Mouse (Mus musculus) heart, postnatal 0 days (tissue): Measurements from ENCODE around the gene Map2k2. TPM values are rescaled to one million over a fixed set of nuclear protein-coding genes. Genes with fewer than 3 reads are reported as not detected.

ENCODE experiments used
- ATAC-seq: fragments of 200-750 bp; cut with Nextera tagmentation; 2 replicates; pipeline ENCODE4 v1.8.0; 2017; ENCODE audit warnings: low read depth, moderate number of reproducible peaks, moderate library complexity; ENCODE audit not compliant: insufficient read depth
- DNase-seq: peaks from one replicate; pipeline ENCODE4 v3.0.0-alpha.2; 2016; ENCODE audit warnings: low spot score
- H3K27ac ChIP-seq: fragments of 300-500 bp; sonication (generic); 2 replicates; pipeline ENCODE4 v1.5.1; 2014; ENCODE audit warnings: low read depth, mild to moderate bottlenecking
- H3K27me3 ChIP-seq: fragments of 300-500 bp; sonication (generic); 2 replicates; pipeline ENCODE4 v1.6.1; 2014; ENCODE audit warnings: low read length, mixed read lengths; ENCODE audit not compliant: control insufficient read depth, insufficient read depth
- H3K36me3 ChIP-seq: fragments of 300-500 bp; sonication (generic); replicated peaks from 2 replicates; pipeline ENCODE4 v1.6.1; 2014; ENCODE audit warnings: low read length, mixed read lengths; ENCODE audit not compliant: control insufficient read depth, insufficient read depth
- H3K4me1 ChIP-seq: fragments of 300-500 bp; sonication (generic); 2 replicates; pipeline ENCODE4 v1.6.1; 2014; ENCODE audit warnings: antibody characterized with exemption; ENCODE audit not compliant: control insufficient read depth, insufficient read depth
- H3K4me2 ChIP-seq: fragments of 300-500 bp; sonication (generic); 2 replicates; pipeline ENCODE4 v1.6.1; 2014; ENCODE audit warnings: low read depth, mild to moderate bottlenecking, low read length, moderate library complexity
- H3K4me3 ChIP-seq: fragments of 300-500 bp; sonication (generic); 2 replicates; pipeline ENCODE4 v1.5.1; 2014; ENCODE audit warnings: low read depth, low read length
- H3K9ac ChIP-seq: fragments of 300-500 bp; sonication (generic); replicated peaks from 2 replicates; pipeline ENCODE4 v1.6.1; 2014; ENCODE audit warnings: low read depth, low read length, mixed read lengths
- H3K9me3 ChIP-seq: fragments of 300-500 bp; sonication (generic); replicated peaks from 2 replicates; pipeline ENCODE4 v1.6.1; 2016; ENCODE audit warnings: low read length; ENCODE audit not compliant: control insufficient read depth
- CTCF ChIP-seq: IDR thresholded peaks from 2 replicates; pipeline ENCODE4 v1.5.1; 2016; ENCODE audit warnings: antibody characterized with exemption, control low read depth, low read depth
- EP300 ChIP-seq: IDR thresholded peaks from 2 replicates; pipeline ENCODE4 v1.6.1; 2016; ENCODE audit warnings: antibody characterized with exemption, low read depth
- WGBS: fragments of 180-500 bp; shearing (Covaris S2); extraction: QIAGEN DNeasy Blood & Tissue Kit; methylation state at CpG from one replicate; pipeline ENCODE4 v1.1.7; 2014; 5-methylcytosine and 5-hydroxymethylcytosine counted together
- polyA plus RNA-seq: library from polyadenylated mRNA; unstranded; fragments of >200 nt; fragmentation: Nextera tagmentation; extraction: Ambion mirVana; gene quantifications from 2 replicates; pipeline ENCODE4 v1.2.1, GENCODE M21; 2015
- total RNA-seq: library from RNA; depleted of rRNA; stranded (reverse); fragments of >200 nt; gene quantifications from 2 replicates; pipeline ENCODE4 v1.2.3, GENCODE M21; 2014; ENCODE audit warnings: low replicate concordance

The Map2k2 gene
- total and polyA plus RNA-seq, 2 experiments from 2014 or later: 133 to 208 TPM

GRCm38 (mm10) chr10:81119625-81120024 lies 13.9 kb downstream of the Map2k2 start:
- H3K36me3 ChIP-seq: peaks cover 86% of the 10 kb centered on the region
- no peak for DNase-seq
- no peaks in the 10 kb centered on the region for H3K9me3 ChIP-seq
- ATAC-seq: no peak
- no peaks in the 10 kb centered on the region for H3K27me3 ChIP-seq
- H3K4me2 ChIP-seq: no peak overlapping the region
- no peaks in the 10 kb centered on the region for H3K4me1 ChIP-seq
- 95% methylated on average over 10 of the region's 10 CpGs for WGBS
- no peak overlapping the region for H3K9ac ChIP-seq
- TF ChIP-seq EP300: no peak
- H3K27ac ChIP-seq: no peak overlapping the region
- H3K4me3 ChIP-seq: no peak overlapping the region

- ATAC-seq: no peak
- DNase-seq: no peak
- Histone ChIP-seq H3K4me3 (no peak overlapping the region), H3K27me3 (no peaks in the 10 kb centered on the region), H3K4me2 (no peak overlapping the region), H3K27ac (no peak overlapping the region), H3K9me3 (no peaks in the 10 kb centered on the region), H3K4me1 (no peaks in the 10 kb centered on the region), H3K9ac (no peak overlapping the region), H3K36me3 (peaks cover 81% of the 10 kb centered on the region)
- TF ChIP-seq CTCF (no peak), EP300 (no peak)
- WGBS: 78% methylated on average over 7 of the region's 7 CpGs
Observed at GRCm38 (mm10) chr10:81120650-81121049, 14.9 kb downstream of the Map2k2 start.

GRCm38 (mm10) chr10:81122889-81123288 lies 17.2 kb downstream of the Map2k2 start:
- Histone ChIP-seq H3K27me3 (no peaks in the 10 kb centered on the region), H3K36me3 (peaks cover 70% of the 10 kb centered on the region), H3K4me3 (no peak overlapping the region), H3K4me1 (no peaks in the 10 kb centered on the region; the same call in 1 of the 2 replicates), H3K9ac (no peak overlapping the region), H3K9me3 (no peaks in the 10 kb centered on the region), H3K4me2 (no peak overlapping the region), H3K27ac (no peak overlapping the region)
- DNase-seq: no peak
- ATAC-seq: no peak
- TF ChIP-seq CTCF: no peak
- TF ChIP-seq EP300: no peak
- WGBS: 90% methylated on average over 2 of the region's 2 CpGs

- peaks cover 66% of the 10 kb centered on the region for H3K36me3 ChIP-seq
Observed at GRCm38 (mm10) chr10:81123500-81123899, 17.8 kb downstream of the Map2k2 start.

GRCm38 (mm10) chr10:81134181-81134587 lies 28.5 kb downstream of the Map2k2 start:
- H3K9ac ChIP-seq: no peak overlapping the region; the same call in 1 of the 2 replicates

More at GRCm38 (mm10) chr10:81123500-81123899, 17.8 kb downstream of the Map2k2 start:
- H3K9me3 ChIP-seq: no peaks in the 10 kb centered on the region
- H3K27ac ChIP-seq: no peak overlapping the region
- no peak overlapping the region for H3K4me2 ChIP-seq
- H3K27me3 ChIP-seq: no peaks in the 10 kb centered on the region
- no peak for TF ChIP-seq EP300
- no peak for TF ChIP-seq CTCF
- no peak overlapping the region for H3K9ac ChIP-seq
- WGBS: 72% methylated on average over 11 of the region's 11 CpGs
- no peak overlapping the region for H3K4me3 ChIP-seq
- H3K4me1 ChIP-seq: no peaks in the 10 kb centered on the region; the same call in 1 of the 2 replicates
- ATAC-seq: no peak
- DNase-seq: no peak

More at GRCm38 (mm10) chr10:81134181-81134587, 28.5 kb downstream of the Map2k2 start:
- no peak for DNase-seq
- Histone ChIP-seq H3K4me2 (peak overlapping the region; percentile 100), H3K4me1 (peaks cover 22% of the 10 kb centered on the region), H3K9me3 (no peaks in the 10 kb centered on the region), H3K36me3 (no peaks in the 10 kb centered on the region), H3K4me3 (0 out of 2 replicates have a peak overlapping the region, but pooled peaks have one; percentile 1), H3K27me3 (no peaks in the 10 kb centered on the region), H3K27ac (peak overlapping the region; percentile 99; the same call in 1 of the 2 replicates)
- no peak for TF ChIP-seq CTCF
- TF ChIP-seq EP300: no peak
- WGBS: 8% methylated on average over 13 of the region's 16 CpGs
- ATAC-seq: no peak
